In genomic region chr2:93618447-93619199, GRCm38 (mm10) we compare ENCODE assay signal across 30 mouse cellular contexts. TPM values are rescaled to one million over a fixed set of nuclear protein-coding genes. Genes with fewer than 3 reads are reported as not detected.
DNase-seq lines count a peak whose midpoint lies in the region; ATAC-seq and TF ChIP-seq lines count a peak whose summit lies in the region.
"Had no signal": no experiment of that assay in that cellular context is flagged by ENCODE, and none has a peak within 500 bp of the region (broad histone marks: within the 10 kb centered on the region; RNA-seq: fewer than 3 reads in every experiment).

No protein-coding gene starts in this region.

- H3K4me1 ChIP-seq in lung, embryonic 14.5 days (ENCODE audit: insufficient read depth), result peaks cover 6% of the 10 kb centered on the region; the same call in 1 of the 2 replicates
- peaks cover 40% of the 10 kb centered on the region for H3K4me1 ChIP-seq in embryonic facial prominence, embryonic 12.5 days
- peaks cover 33% of the 10 kb centered on the region for H3K4me1 ChIP-seq in limb, embryonic 12.5 days (replicated peaks)
- H3K4me1 ChIP-seq: liver, embryonic 12.5 days; stomach, embryonic 15.5 days had no signal

- no peaks in the 10 kb centered on the region for H3K9me3 ChIP-seq in lung, embryonic 14.5 days (ENCODE audit: low read depth, low read length)
- no peaks in the 10 kb centered on the region for H3K9me3 ChIP-seq in embryonic facial prominence, embryonic 12.5 days
- H3K9me3 ChIP-seq in limb, embryonic 12.5 days, result no peaks in the 10 kb centered on the region
- H3K9me3 ChIP-seq: forebrain, embryonic 13.5 days; heart, embryonic 12.5 days; kidney, embryonic 15.5 days; liver, embryonic 12.5 days; stomach, embryonic 15.5 days had no signal

- TF ChIP-seq CTCF in lung, embryonic 14.5 days (IDR thresholded peaks at IDR 0.05; ENCODE audit: low read depth), result no peak
- no peak for TF ChIP-seq CTCF in brain, embryonic 14.5 days (IDR thresholded peaks at IDR 0.05; ENCODE audit: borderline replicate concordance, extremely low read depth, insufficient read depth, insufficient read length)

- DNase-seq in lung, embryonic 14.5 days, result peak; percentile 29
- DNase-seq in lung, postnatal 25 days (ENCODE audit: low spot score), result no peak
- DNase-seq in brain, embryonic 14.5 days (ENCODE audit: low read depth), result peak; percentile 54
- no peak for DNase-seq in kidney, adult 8-10 months
- no peak for DNase-seq in spleen, postnatal 14 days (ENCODE audit: low spot score in 2 of 2)
- DNase-seq: adrenal gland, postnatal 36 days; kidney, adult 11 months; kidney, postnatal 25 days; liver, postnatal 0 days; right cerebral cortex, postnatal 14 days had no signal

- H3K27me3 ChIP-seq in lung, embryonic 14.5 days (ENCODE audit: insufficient read depth, low read length), result no peaks in the 10 kb centered on the region
- no peaks in the 10 kb centered on the region for H3K27me3 ChIP-seq in embryonic facial prominence, embryonic 12.5 days
- H3K27me3 ChIP-seq in limb, embryonic 12.5 days, result peaks cover 60% of the 10 kb centered on the region

- no peak for TF ChIP-seq POLR2A in brain, embryonic 14.5 days (IDR thresholded peaks at IDR 0.05; ENCODE audit: borderline replicate concordance, extremely low read depth, insufficient read depth, insufficient read length, poor library complexity, severe bottlenecking)

- H3K4me3 ChIP-seq in lung, embryonic 14.5 days (ENCODE audit: low read depth, low read length), result no peak overlapping the region
- H3K4me3 ChIP-seq in embryonic facial prominence, embryonic 12.5 days, result no peak overlapping the region
- no peak overlapping the region for H3K4me3 ChIP-seq in limb, embryonic 12.5 days (replicated peaks)
- H3K4me3 ChIP-seq: erythroblast, embryonic 14.5 days; forebrain, embryonic 13.5 days; gastrocnemius, adult 2 months; heart, embryonic 12.5 days; kidney, embryonic 15.5 days; liver, embryonic 12.5 days; stomach, embryonic 15.5 days had no signal

- WGBS in lung, embryonic 14.5 days, result 20% methylated on average over 19 of the region's 19 CpGs
- 13% methylated on average over 19 of the region's 19 CpGs for WGBS in embryonic facial prominence, embryonic 12.5 days
- 37% methylated on average over 19 of the region's 19 CpGs for WGBS in limb, embryonic 12.5 days

- H3K27ac ChIP-seq in lung, embryonic 14.5 days (ENCODE audit: low read depth), result no peak overlapping the region
- peak overlapping the region; percentile 71; the same call in 1 of the 2 replicates for H3K27ac ChIP-seq in embryonic facial prominence, embryonic 12.5 days
- H3K27ac ChIP-seq in limb, embryonic 12.5 days, result no peak overlapping the region
- H3K27ac ChIP-seq: forebrain, embryonic 13.5 days; hindbrain, embryonic 14.5 days; kidney, embryonic 15.5 days; liver, embryonic 12.5 days; macrophage; stomach, embryonic 15.5 days had no signal

- H3K4me2 ChIP-seq in lung, embryonic 14.5 days, result no peak overlapping the region
- peak overlapping the region; percentile 24 for H3K4me2 ChIP-seq in embryonic facial prominence, embryonic 12.5 days (replicated peaks)
- peak overlapping the region; percentile 27 for H3K4me2 ChIP-seq in limb, embryonic 12.5 days
- H3K4me2 ChIP-seq: forebrain, embryonic 13.5 days; heart, embryonic 12.5 days; hindbrain, embryonic 14.5 days; kidney, embryonic 15.5 days; liver, embryonic 12.5 days; stomach, embryonic 15.5 days had no signal

- ATAC-seq in lung, embryonic 14.5 days (ENCODE audit: insufficient read depth), result no peak
- no peak for ATAC-seq in embryonic facial prominence, embryonic 12.5 days (ENCODE audit: insufficient number of reproducible peaks, insufficient read depth, low FRiP score, low TSS enrichment)
- no peak for ATAC-seq in limb, embryonic 12.5 days (ENCODE audit: insufficient number of reproducible peaks, insufficient read depth, low FRiP score, low TSS enrichment, low read depth)
- ATAC-seq: activated CD4-positive, CD25-positive, alpha-beta regulatory T cell, adult 4 months; CD4-positive, CD25-positive, alpha-beta regulatory T cell, adult 4 months; forebrain, embryonic 13.5 days; inflammation-experienced regulatory T-cells, adult 6 months; liver, embryonic 12.5 days; liver, postnatal 0 days; lung, postnatal 0 days had no signal

- H3K9ac ChIP-seq in lung, embryonic 14.5 days, result no peak overlapping the region
- no peak overlapping the region for H3K9ac ChIP-seq in embryonic facial prominence, embryonic 12.5 days
- H3K9ac ChIP-seq in limb, embryonic 12.5 days (replicated peaks), result no peak overlapping the region
- H3K9ac ChIP-seq: forebrain, embryonic 13.5 days; heart, embryonic 12.5 days; hindbrain, embryonic 14.5 days; kidney, embryonic 15.5 days; liver, embryonic 12.5 days; liver, postnatal 0 days; stomach, embryonic 15.5 days had no signal

- no peaks in the 10 kb centered on the region for H3K36me3 ChIP-seq in lung, embryonic 14.5 days (ENCODE audit: insufficient read depth)
- no peaks in the 10 kb centered on the region for H3K36me3 ChIP-seq in embryonic facial prominence, embryonic 12.5 days
- H3K36me3 ChIP-seq in limb, embryonic 12.5 days, result no peaks in the 10 kb centered on the region
- H3K36me3 ChIP-seq: heart, embryonic 12.5 days; kidney, embryonic 15.5 days; liver, embryonic 12.5 days; stomach, embryonic 15.5 days had no signal

RNA-seq across cellular contexts. Expression of gene Alx4, which starts 23.6 kb away (rescaled TPM):
- 0.11 and 0.18 TPM in 2 replicates for polyA plus RNA-seq in lung, embryonic 14.5 days (2014; fragmentation: Nextera tagmentation; extraction: Ambion mirVana)
- polyA plus RNA-seq in brain, embryonic 14.5 days (2012; rRNA removed), result 1.1 and 2.5 TPM in 2 replicates
- 24.3 and 27.8 TPM in 2 replicates for polyA plus RNA-seq in embryonic facial prominence, embryonic 12.5 days (2016; fragmentation: Nextera tagmentation; extraction: Ambion mirVana)
- polyA plus RNA-seq in limb, embryonic 12.5 days (2016; fragmentation: Nextera tagmentation; extraction: Ambion mirVana), result 3.4 and 5.1 TPM in 2 replicates
- polyA plus RNA-seq: activated CD4-positive, CD25-positive, alpha-beta regulatory T cell, adult 4 months; CD4-positive, CD25-positive, alpha-beta regulatory T cell, adult 4 months; heart, postnatal 0 days; liver, postnatal 0 days; lung, postnatal 0 days; macrophage; small intestine, adult 2 months had no signal

RNA-seq across cellular contexts. Expression of gene Gm10803, which starts 58.3 kb away (rescaled TPM):
- polyA plus RNA-seq in lung, embryonic 14.5 days (2014; fragmentation: Nextera tagmentation; extraction: Ambion mirVana), result not detected in 2 replicates
- polyA plus RNA-seq in brain, embryonic 14.5 days (2012; rRNA removed), result not detected in 2 replicates
- not detected in 2 replicates for polyA plus RNA-seq in embryonic facial prominence, embryonic 12.5 days (2016; fragmentation: Nextera tagmentation; extraction: Ambion mirVana)
- polyA plus RNA-seq in limb, embryonic 12.5 days (2016; fragmentation: Nextera tagmentation; extraction: Ambion mirVana), result not detected in 2 replicates
- polyA plus RNA-seq: activated CD4-positive, CD25-positive, alpha-beta regulatory T cell, adult 4 months; adrenal gland, adult 2 months; CD4-positive, CD25-positive, alpha-beta regulatory T cell, adult 4 months; cerebellum, adult 2 months; erythroblast, embryonic 14.5 days; forebrain, embryonic 13.5 days; heart, embryonic 12.5 days; heart, postnatal 0 days; hindbrain, embryonic 14.5 days; inflammation-experienced regulatory T-cells, adult 6 months; kidney, embryonic 15.5 days; liver, embryonic 12.5 days; liver, postnatal 0 days; lung, postnatal 0 days; macrophage; neural tube, embryonic 14.5 days; small intestine, adult 2 months; stomach, embryonic 15.5 days had no signal

Comparison
In these comparisons a context has a peak if more than half of its experiments do, and no peak if none do; other contexts are left out.
1. DNase-seq: peak in lung, embryonic 14.5 days (single experiment) and brain, embryonic 14.5 days (single experiment); none in lung, postnatal 25 days (single experiment), kidney, adult 8-10 months (0 of 2) and spleen, postnatal 14 days (0 of 2).